ENCODE assay signal across 20 mouse cellular contexts in the genomic region with DNA sequence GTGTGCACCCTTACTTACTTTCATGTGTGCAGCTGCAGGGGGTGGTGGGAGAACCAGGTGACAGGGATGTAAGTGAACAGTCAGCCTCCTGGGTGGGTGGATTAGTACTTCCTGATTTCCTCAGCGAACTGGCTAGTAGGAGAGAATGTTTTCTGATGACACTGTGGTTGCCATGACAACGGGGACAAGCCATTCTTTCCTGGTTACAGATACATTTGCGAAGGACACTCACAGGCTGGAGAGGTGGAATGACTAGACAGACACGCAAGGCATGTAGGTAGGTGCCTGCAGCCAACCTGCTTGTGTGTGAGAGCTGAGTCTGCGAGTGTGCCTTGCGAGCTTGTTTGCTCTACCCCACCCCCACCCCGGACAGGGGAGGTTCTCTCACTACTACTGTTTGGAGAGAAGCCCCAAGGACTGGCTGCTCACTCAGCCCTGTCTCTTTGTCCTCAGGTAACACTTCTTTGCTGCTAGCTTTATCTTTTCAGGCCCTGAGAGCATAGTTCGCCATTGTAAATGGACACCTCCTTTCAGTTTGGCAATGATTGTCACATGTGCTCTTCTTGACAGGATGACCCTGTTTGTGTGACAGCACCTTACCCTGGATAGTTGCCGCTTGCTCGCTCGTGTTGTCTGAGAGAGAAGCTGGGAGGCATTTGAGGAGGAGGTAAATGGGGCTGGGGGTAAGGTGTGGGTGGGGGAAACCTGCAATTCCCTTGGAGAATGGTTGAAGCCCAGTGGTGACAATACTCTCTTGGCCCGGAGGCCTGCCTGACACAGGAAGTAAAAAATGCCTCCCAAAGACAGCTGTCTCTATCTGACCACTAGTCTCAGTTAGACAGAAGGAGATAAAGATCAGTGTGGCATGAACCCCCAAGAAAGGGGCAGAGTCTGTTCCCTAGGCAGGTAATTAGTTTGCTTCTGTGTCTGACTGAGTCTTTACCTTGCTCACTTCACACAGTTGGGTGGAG. TPM values are rescaled to one million over a fixed set of nuclear protein-coding genes. Genes with fewer than 3 reads are reported as not detected.
DNase-seq lines count a peak whose midpoint lies in the region; ATAC-seq lines count a peak whose summit lies in the region.
"Not testable (repeated sequence)": the region's sequence is repeated elsewhere in the genome, so short reads cannot be mapped to it uniquely, and the experiment has no call there.
"Had no signal": no experiment of that assay in that cellular context is flagged by ENCODE, and none has a peak within 500 bp of the region (broad histone marks: within the 10 kb centered on the region; RNA-seq: fewer than 3 reads in every experiment).

No protein-coding gene starts in this region.

- not testable (repeated sequence) for DNase-seq in midbrain, embryonic 14.5 days

- not testable (repeated sequence) for H3K4me1 ChIP-seq in forebrain, embryonic 12.5 days; hindbrain, embryonic 16.5 days (ENCODE audit: control insufficient read depth, insufficient read depth, low read depth, low read length); kidney, embryonic 14.5 days (ENCODE audit: control insufficient read depth, insufficient read depth, low read length); lung, embryonic 15.5 days; midbrain, embryonic 14.5 days (ENCODE audit: control insufficient read depth, insufficient read depth, low read length); neural tube, embryonic 15.5 days

- not testable (repeated sequence) for H3K4me2 ChIP-seq in forebrain, embryonic 12.5 days; hindbrain, embryonic 16.5 days (ENCODE audit: low read length); kidney, embryonic 14.5 days (replicated peaks; ENCODE audit: low read depth, low read length); lung, embryonic 15.5 days; midbrain, embryonic 14.5 days (ENCODE audit: low read length); neural tube, embryonic 15.5 days

- not testable (repeated sequence) for H3K27ac ChIP-seq in forebrain, embryonic 12.5 days; hindbrain, embryonic 16.5 days (ENCODE audit: low read depth, low read length); kidney, embryonic 14.5 days (ENCODE audit: low read depth, low read length); lung, embryonic 15.5 days; midbrain, embryonic 14.5 days (replicated peaks; ENCODE audit: low read depth, low read length); neural tube, embryonic 15.5 days (replicated peaks)

- not testable (repeated sequence) for H3K9me3 ChIP-seq in forebrain, embryonic 12.5 days; hindbrain, embryonic 16.5 days (ENCODE audit: control insufficient read depth, low read length); kidney, embryonic 14.5 days (ENCODE audit: control insufficient read depth, low read length); lung, embryonic 15.5 days; midbrain, embryonic 14.5 days (ENCODE audit: control insufficient read depth, low read length); neural tube, embryonic 15.5 days (replicated peaks)

- not testable (repeated sequence) for H3K36me3 ChIP-seq in forebrain, embryonic 12.5 days (replicated peaks); hindbrain, embryonic 16.5 days (ENCODE audit: control insufficient read depth, insufficient read depth, low read length); kidney, embryonic 14.5 days (ENCODE audit: control insufficient read depth, insufficient read depth, low read length); lung, embryonic 15.5 days; midbrain, embryonic 14.5 days (ENCODE audit: control insufficient read depth, insufficient read depth, low read length); neural tube, embryonic 15.5 days

- ATAC-seq in forebrain, embryonic 12.5 days (ENCODE audit: low FRiP score) = peak; percentile 57
- ATAC-seq in granulocyte monocyte progenitor cell, adult 5-6 weeks (replicated peaks; ENCODE audit: poor library complexity, severe bottlenecking) = peak; percentile 97
- ATAC-seq in hindbrain, embryonic 16.5 days = peak; percentile 92
- ATAC-seq in kidney, embryonic 14.5 days (ENCODE audit: low FRiP score, low TSS enrichment) = peak; percentile 43; the same call in 1 of the 2 replicates
- peak; percentile 46 for ATAC-seq in lung, embryonic 15.5 days (ENCODE audit: borderline replicate concordance, extremely low read depth, low FRiP score, low TSS enrichment)
- peak; percentile 48; the same call in 1 of the 2 replicates for ATAC-seq in midbrain, embryonic 14.5 days (ENCODE audit: low FRiP score, low TSS enrichment)
- peak; percentile 76 for ATAC-seq in neural tube, embryonic 15.5 days (ENCODE audit: low FRiP score)

- WGBS in forebrain, embryonic 12.5 days = no CpG with 5 or more reads among the region's 12 CpGs
- no CpG with 5 or more reads among the region's 12 CpGs for WGBS in hindbrain, embryonic 16.5 days
- no CpG with 5 or more reads among the region's 12 CpGs for WGBS in kidney, embryonic 14.5 days
- no CpG with 5 or more reads among the region's 12 CpGs for WGBS in lung, embryonic 15.5 days
- no CpG with 5 or more reads among the region's 12 CpGs for WGBS in midbrain, embryonic 14.5 days
- WGBS in neural tube, embryonic 15.5 days = no CpG with 5 or more reads among the region's 12 CpGs

- H3K27me3 ChIP-seq in forebrain, embryonic 12.5 days; hindbrain, embryonic 16.5 days (replicated peaks; ENCODE audit: control insufficient read depth, insufficient read depth, low read length); kidney, embryonic 14.5 days (ENCODE audit: control insufficient read depth, insufficient read depth, low read length); lung, embryonic 15.5 days; midbrain, embryonic 14.5 days (ENCODE audit: control insufficient read depth, insufficient read depth, low read length); neural tube, embryonic 15.5 days (replicated peaks): not testable (repeated sequence)

- not testable (repeated sequence) for H3K9ac ChIP-seq in forebrain, embryonic 12.5 days; hindbrain, embryonic 16.5 days (ENCODE audit: low read depth, low read length); kidney, embryonic 14.5 days (ENCODE audit: low read depth, low read length); lung, embryonic 15.5 days; midbrain, embryonic 14.5 days (replicated peaks; ENCODE audit: low read length); neural tube, embryonic 15.5 days (replicated peaks)

- H3K4me3 ChIP-seq in forebrain, embryonic 12.5 days (replicated peaks); hindbrain, embryonic 16.5 days (ENCODE audit: low read length); kidney, embryonic 14.5 days (ENCODE audit: low read length); lung, embryonic 15.5 days; midbrain, embryonic 14.5 days (replicated peaks; ENCODE audit: low read depth, low read length); neural tube, embryonic 15.5 days (replicated peaks): not testable (repeated sequence)

RNA-seq across cellular contexts. Expression of a gene that starts 6.3 kb away (rescaled TPM):
- polyA plus RNA-seq in forebrain, embryonic 12.5 days (2016; fragmentation: Nextera tagmentation; extraction: Ambion mirVana) = 0.31 TPM in 1 of 2 replicates, not detected in the other
- not detected in 2 replicates for total RNA-seq in granulocyte monocyte progenitor cell, adult 5-6 weeks (2014; fragmentation: Nextera tagmentation)
- total RNA-seq in granulocyte monocyte progenitor cell, adult 5-6 weeks (2017) = not detected in 2 replicates
- polyA plus RNA-seq in hindbrain, embryonic 16.5 days (2015; fragmentation: Nextera tagmentation; extraction: Ambion mirVana) = 0.72 and 1.9 TPM in 2 replicates
- not detected in 2 replicates for polyA plus RNA-seq in kidney, embryonic 14.5 days (2014; fragmentation: Nextera tagmentation; extraction: Ambion mirVana)
- polyA plus RNA-seq in lung, embryonic 15.5 days (2015; fragmentation: Nextera tagmentation; extraction: Ambion mirVana) = 0.11 and 0.14 TPM in 2 replicates
- 0.61 and 1.5 TPM in 2 replicates for polyA plus RNA-seq in midbrain, embryonic 14.5 days (2014; fragmentation: Nextera tagmentation; extraction: Ambion mirVana)
- polyA plus RNA-seq in neural tube, embryonic 15.5 days (2015; fragmentation: Nextera tagmentation; extraction: Ambion mirVana) = 0.84 TPM in 1 of 2 replicates, not detected in the other
- total RNA-seq: adrenal gland, adult 18-20 months; gastrocnemius, postnatal 36 days; liver, adult 2 months; neutrophil, adult 5-6 weeks had no signal
- polyA plus RNA-seq: forebrain, embryonic 10.5 days; heart, postnatal 0 days; limb, embryonic 10.5 days; liver, adult 2 months; lung, embryonic 16.5 days had no signal

RNA-seq across cellular contexts. Expression of a gene that starts 25.5 kb away (rescaled TPM):
- not detected in 2 replicates for polyA plus RNA-seq in forebrain, embryonic 12.5 days (2016; fragmentation: Nextera tagmentation; extraction: Ambion mirVana)
- total RNA-seq in granulocyte monocyte progenitor cell, adult 5-6 weeks (2014; fragmentation: Nextera tagmentation) = not detected in 2 replicates
- total RNA-seq in granulocyte monocyte progenitor cell, adult 5-6 weeks (2017) = not detected in 2 replicates
- not detected in 2 replicates for polyA plus RNA-seq in hindbrain, embryonic 16.5 days (2015; fragmentation: Nextera tagmentation; extraction: Ambion mirVana)
- not detected in 2 replicates for polyA plus RNA-seq in kidney, embryonic 14.5 days (2014; fragmentation: Nextera tagmentation; extraction: Ambion mirVana)
- not detected in 2 replicates for polyA plus RNA-seq in lung, embryonic 15.5 days (2015; fragmentation: Nextera tagmentation; extraction: Ambion mirVana)
- polyA plus RNA-seq in midbrain, embryonic 14.5 days (2014; fragmentation: Nextera tagmentation; extraction: Ambion mirVana) = not detected in 2 replicates
- polyA plus RNA-seq in neural tube, embryonic 15.5 days (2015; fragmentation: Nextera tagmentation; extraction: Ambion mirVana) = not detected in 2 replicates
- total RNA-seq: adrenal gland, adult 18-20 months; gastrocnemius, postnatal 36 days; layer of hippocampus, postnatal 10 days; left cerebral cortex, adult 8-10 months; liver, adult 2 months; neutrophil, adult 5-6 weeks had no signal
- polyA plus RNA-seq: forebrain, embryonic 10.5 days; heart, postnatal 0 days; hindbrain, embryonic 12.5 days; large intestine, adult 2 months; limb, embryonic 10.5 days; liver, adult 2 months; lung, embryonic 16.5 days had no signal

RNA-seq across cellular contexts. Expression of a gene that starts 26.1 kb away (rescaled TPM):
- 0.45 TPM in 1 of 2 replicates, not detected in the other for polyA plus RNA-seq in forebrain, embryonic 12.5 days (2016; fragmentation: Nextera tagmentation; extraction: Ambion mirVana)
- not detected in 2 replicates for total RNA-seq in granulocyte monocyte progenitor cell, adult 5-6 weeks (2014; fragmentation: Nextera tagmentation)
- total RNA-seq in granulocyte monocyte progenitor cell, adult 5-6 weeks (2017) = not detected in 2 replicates
- 0.38 and 1.0 TPM in 2 replicates for polyA plus RNA-seq in hindbrain, embryonic 16.5 days (2015; fragmentation: Nextera tagmentation; extraction: Ambion mirVana)
- not detected in 2 replicates for polyA plus RNA-seq in kidney, embryonic 14.5 days (2014; fragmentation: Nextera tagmentation; extraction: Ambion mirVana)
- not detected in 2 replicates for polyA plus RNA-seq in lung, embryonic 15.5 days (2015; fragmentation: Nextera tagmentation; extraction: Ambion mirVana)
- 0.72 and 0.86 TPM in 2 replicates for polyA plus RNA-seq in midbrain, embryonic 14.5 days (2014; fragmentation: Nextera tagmentation; extraction: Ambion mirVana)
- polyA plus RNA-seq in neural tube, embryonic 15.5 days (2015; fragmentation: Nextera tagmentation; extraction: Ambion mirVana) = 0.59 TPM in 1 of 2 replicates, not detected in the other
- total RNA-seq: adrenal gland, adult 18-20 months; adrenal gland, postnatal 4 days; gastrocnemius, postnatal 36 days; liver, adult 2 months; neutrophil, adult 5-6 weeks had no signal
- polyA plus RNA-seq: forebrain, embryonic 10.5 days; heart, postnatal 0 days; large intestine, adult 2 months; limb, embryonic 10.5 days; liver, adult 2 months; lung, embryonic 16.5 days had no signal

RNA-seq across cellular contexts. Expression of a gene that starts 26.2 kb away (rescaled TPM):
- 2.7 and 3.3 TPM in 2 replicates for polyA plus RNA-seq in forebrain, embryonic 12.5 days (2016; fragmentation: Nextera tagmentation; extraction: Ambion mirVana)
- 1.8 and 8.5 TPM in 2 replicates for total RNA-seq in granulocyte monocyte progenitor cell, adult 5-6 weeks (2014; fragmentation: Nextera tagmentation)
- total RNA-seq in granulocyte monocyte progenitor cell, adult 5-6 weeks (2017) = 4.2 and 6.0 TPM in 2 replicates
- polyA plus RNA-seq in hindbrain, embryonic 16.5 days (2015; fragmentation: Nextera tagmentation; extraction: Ambion mirVana) = 4.1 and 4.2 TPM in 2 replicates
- 0.51 and 1.4 TPM in 2 replicates for polyA plus RNA-seq in kidney, embryonic 14.5 days (2014; fragmentation: Nextera tagmentation; extraction: Ambion mirVana)
- polyA plus RNA-seq in lung, embryonic 15.5 days (2015; fragmentation: Nextera tagmentation; extraction: Ambion mirVana) = 2.2 and 4.1 TPM in 2 replicates
- polyA plus RNA-seq in midbrain, embryonic 14.5 days (2014; fragmentation: Nextera tagmentation; extraction: Ambion mirVana) = 2.9 and 4.7 TPM in 2 replicates
- 4.2 TPM in 2 replicates for polyA plus RNA-seq in neural tube, embryonic 15.5 days (2015; fragmentation: Nextera tagmentation; extraction: Ambion mirVana)

RNA-seq across cellular contexts. Expression of a gene that starts 40.9 kb away (rescaled TPM):
- 0.18 and 0.72 TPM in 2 replicates for polyA plus RNA-seq in forebrain, embryonic 12.5 days (2016; fragmentation: Nextera tagmentation; extraction: Ambion mirVana)
- 23.8 and 24.8 TPM in 2 replicates for total RNA-seq in granulocyte monocyte progenitor cell, adult 5-6 weeks (2014; fragmentation: Nextera tagmentation)
- 10.9 and 14.2 TPM in 2 replicates for total RNA-seq in granulocyte monocyte progenitor cell, adult 5-6 weeks (2017)
- polyA plus RNA-seq in hindbrain, embryonic 16.5 days (2015; fragmentation: Nextera tagmentation; extraction: Ambion mirVana) = 0.29 TPM in 1 of 2 replicates, not detected in the other
- polyA plus RNA-seq in kidney, embryonic 14.5 days (2014; fragmentation: Nextera tagmentation; extraction: Ambion mirVana) = 0.46 TPM in 1 of 2 replicates, not detected in the other
- 0.87 and 2.5 TPM in 2 replicates for polyA plus RNA-seq in lung, embryonic 15.5 days (2015; fragmentation: Nextera tagmentation; extraction: Ambion mirVana)
- polyA plus RNA-seq in midbrain, embryonic 14.5 days (2014; fragmentation: Nextera tagmentation; extraction: Ambion mirVana) = 0.62 TPM in 1 of 2 replicates, not detected in the other
- polyA plus RNA-seq in neural tube, embryonic 15.5 days (2015; fragmentation: Nextera tagmentation; extraction: Ambion mirVana) = 0.29 and 4.0 TPM in 2 replicates
- total RNA-seq: adrenal gland, adult 18-20 months; gastrocnemius, postnatal 36 days had no signal
- polyA plus RNA-seq: liver, adult 2 months had no signal

Comparison
In these comparisons a context has a peak if more than half of its experiments do, and no peak if none do; other contexts are left out.
1. ATAC-seq: peak in every context shown above with its lines; median percentile 97 in granulocyte monocyte progenitor cell, adult 5-6 weeks; 92 in hindbrain, embryonic 16.5 days; 76 in neural tube, embryonic 15.5 days; 57 in forebrain, embryonic 12.5 days; 48 in midbrain, embryonic 14.5 days; 46 in lung, embryonic 15.5 days; 43 in kidney, embryonic 14.5 days.